Mouse (Mus musculus) CD4-positive naive resting alpha-beta T cell, adult 57 days (primary cell): ENCODE measurements around the gene Hspb8. TPM values are rescaled to one million over a fixed set of nuclear protein-coding genes. Genes with fewer than 3 reads are reported as not detected.

ENCODE experiments used
- total RNA-seq: library from RNA; stranded (reverse); gene quantifications from one replicate; pipeline ENCODE4 v1.2.4, GENCODE M21; 2023

Gene Hspb8
- total RNA-seq, result 0.74 TPM

DNA sequence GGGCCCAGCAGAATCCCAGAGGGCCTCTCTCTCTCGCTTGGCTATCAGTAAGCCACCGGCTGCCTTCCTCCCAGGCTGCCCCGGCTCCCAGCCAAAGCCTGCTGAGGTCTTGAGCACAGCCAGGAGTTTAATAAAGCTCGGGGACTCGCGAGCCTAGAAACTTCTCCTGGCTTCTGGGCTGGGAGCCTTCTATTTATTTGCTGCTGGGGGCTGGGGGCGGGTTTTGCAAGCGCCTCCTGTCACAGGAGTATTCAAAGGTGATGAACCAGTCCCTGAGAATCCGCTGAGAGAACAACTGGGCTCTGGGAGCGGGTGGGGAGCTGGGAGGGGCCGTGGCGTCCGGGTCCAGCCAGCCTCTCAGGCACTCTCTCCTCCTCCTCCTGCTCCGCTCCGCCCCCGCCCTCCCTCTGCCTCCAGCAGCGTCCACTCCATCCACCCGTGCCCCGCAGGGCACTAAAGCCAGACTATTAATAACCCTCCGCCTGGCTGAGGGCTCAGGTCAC is at the start of gene Hspb8:
Gene Hspb8 (minus strand): TSS at position 166 of the 503 bp plus-strand sequence.

Other genes starting within 250 kb of the Hspb8 start
- not detected for gene Ccdc60, start 133.9 kb downstream of the Hspb8 start, total RNA-seq
- not detected for gene Srrm4, start 169.0 kb upstream of the Hspb8 start, total RNA-seq